Mouse (Mus musculus): Measurements from ENCODE around the gene Mecom. TPM values are rescaled to one million over a fixed set of nuclear protein-coding genes. Genes with fewer than 3 reads are reported as not detected.

Gene Mecom
- total RNA-seq, 1 experiment = 2.3 TPM

DNA sequence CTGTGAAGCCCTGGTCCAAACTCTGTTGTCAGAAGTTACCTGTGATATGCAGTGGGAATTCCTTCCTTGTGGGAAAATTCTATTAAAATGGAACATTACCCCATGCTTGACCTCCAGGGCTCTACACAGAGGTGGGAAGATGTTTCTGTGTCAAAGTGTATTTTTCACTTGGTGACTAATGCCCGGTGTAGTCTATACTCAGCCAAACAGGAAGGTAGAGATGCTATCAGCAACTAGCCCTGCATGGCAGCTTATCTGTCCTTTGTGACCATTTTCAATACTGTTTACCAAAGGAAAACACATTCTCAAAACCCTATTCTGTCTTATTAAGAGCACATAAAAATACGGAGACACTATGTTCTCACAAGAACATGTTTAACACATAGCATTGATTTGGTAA, 344.0 kb downstream of the Mecom start:
- Histone ChIP-seq H3K4me3 (ENCODE audit: insufficient read depth in 1 of 2, low read depth in 1 of 2, low read length in 2 of 2, poor library complexity in 1 of 2, severe bottlenecking in 1 of 2) (no peak overlapping the region), H3K9me3 (ENCODE audit: control insufficient read depth, insufficient read depth, low read depth, low read length) (no peaks in the 10 kb centered on the region), H3K4me1 (ENCODE audit: control insufficient read depth in 2 of 2, insufficient read depth in 2 of 2, low read length in 2 of 2, poor library complexity in 1 of 2) (no peaks in the 10 kb centered on the region), H3K9ac (ENCODE audit: insufficient read depth, low read depth, low read length, poor library complexity, severe bottlenecking) (no peak overlapping the region), H3K27ac (ENCODE audit: insufficient read depth, low read depth, low read length, poor library complexity, severe bottlenecking) (no peak overlapping the region), H3K36me3 (ENCODE audit: control insufficient read depth, insufficient read depth, low read length, poor library complexity, severe bottlenecking) (no peaks in the 10 kb centered on the region)
- no peak for DNase-seq (ENCODE audit: low read depth, low spot score)
- in situ Hi-C loops (cut with MboI; ENCODE audit: low sequenced_read_pairs in 2 of 2, unreplicated experiment in 2 of 2) = no loop called here
- TF ChIP-seq MAFK (IDR thresholded peaks at IDR 0.05; ENCODE audit: insufficient read depth, low read depth, low read length) (no peak), HCFC1 (IDR thresholded peaks at IDR 0.05; ENCODE audit: borderline replicate concordance, insufficient read depth, low read length) (no peak)

DNA sequence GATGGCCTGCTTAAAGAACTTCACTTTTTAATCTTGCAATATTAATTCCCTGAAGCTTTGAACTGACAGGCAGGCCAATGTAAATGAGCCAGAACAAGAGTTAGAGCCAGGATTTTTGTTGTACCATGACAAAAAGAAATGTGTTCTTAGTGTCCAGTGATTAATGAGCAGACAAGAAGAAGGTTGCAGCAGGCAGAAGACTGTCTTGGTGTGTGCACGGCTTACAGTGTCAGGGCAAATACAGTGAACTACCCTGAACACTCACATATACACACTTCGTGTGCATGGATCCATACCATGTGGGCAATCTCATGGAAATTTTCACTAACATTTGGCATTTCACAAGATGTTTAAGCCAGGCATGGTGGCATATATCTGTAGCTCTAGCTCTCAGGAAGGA, 349.0 kb downstream of the Mecom start:
- Histone ChIP-seq H3K9ac (ENCODE audit: insufficient read depth, low read depth, low read length, poor library complexity, severe bottlenecking) (no peak overlapping the region), H3K9me3 (ENCODE audit: control insufficient read depth, insufficient read depth, low read depth, low read length) (no peaks in the 10 kb centered on the region), H3K4me1 (ENCODE audit: control insufficient read depth in 2 of 2, insufficient read depth in 2 of 2, low read length in 2 of 2, poor library complexity in 1 of 2) (no peaks in the 10 kb centered on the region), H3K4me3 (ENCODE audit: insufficient read depth in 1 of 2, low read depth in 1 of 2, low read length in 2 of 2, poor library complexity in 1 of 2, severe bottlenecking in 1 of 2) (no peak overlapping the region), H3K36me3 (ENCODE audit: control insufficient read depth, insufficient read depth, low read length, poor library complexity, severe bottlenecking) (no peaks in the 10 kb centered on the region), H3K27ac (ENCODE audit: insufficient read depth, low read depth, low read length, poor library complexity, severe bottlenecking) (no peak overlapping the region)
- no peak for DNase-seq (ENCODE audit: low read depth, low spot score)
- in situ Hi-C loops (cut with MboI; ENCODE audit: low sequenced_read_pairs in 2 of 2, unreplicated experiment in 2 of 2) = no loop called here
- TF ChIP-seq HCFC1 (IDR thresholded peaks at IDR 0.05; ENCODE audit: borderline replicate concordance, insufficient read depth, low read length) (no peak), MAFK (IDR thresholded peaks at IDR 0.05; ENCODE audit: insufficient read depth, low read depth, low read length) (no peak), ZC3H11A (IDR thresholded peaks at IDR 0.05; ENCODE audit: borderline replicate concordance, low read depth, low read length) (no peak), CHD2 (IDR thresholded peaks at IDR 0.05; ENCODE audit: low read depth, low read length) (no peak), ZNF384 (IDR thresholded peaks at IDR 0.05; ENCODE audit: low read depth, low read length) (no peak)

DNA sequence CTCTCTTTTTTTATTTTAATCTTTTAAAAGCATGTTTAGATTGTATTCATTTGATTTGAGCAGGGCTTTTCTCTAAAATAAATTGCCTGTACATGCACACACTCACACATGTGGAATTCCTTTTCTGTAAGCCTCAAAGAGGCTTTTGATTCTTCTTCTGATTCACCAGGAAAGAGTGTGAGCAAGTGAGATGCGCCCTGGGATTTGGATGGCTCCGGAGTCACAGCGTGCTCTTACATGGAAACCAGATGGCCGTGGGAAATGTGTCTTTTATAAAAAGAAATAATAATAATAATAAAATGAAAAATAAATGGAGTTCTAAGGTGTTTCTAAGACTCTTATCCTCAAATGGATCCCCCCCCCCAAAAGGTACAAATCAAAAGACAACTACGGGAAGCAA, 349.6 kb downstream of the Mecom start:
- TF ChIP-seq CHD2 (IDR thresholded peaks at IDR 0.05; ENCODE audit: low read depth, low read length) = no peak
- TF ChIP-seq HCFC1 (IDR thresholded peaks at IDR 0.05; ENCODE audit: borderline replicate concordance, insufficient read depth, low read length) = no peak
- no peak for TF ChIP-seq ZNF384 (IDR thresholded peaks at IDR 0.05; ENCODE audit: low read depth, low read length)
- TF ChIP-seq ZC3H11A (IDR thresholded peaks at IDR 0.05; ENCODE audit: borderline replicate concordance, low read depth, low read length) = no peak
- no peak for TF ChIP-seq MAFK (IDR thresholded peaks at IDR 0.05; ENCODE audit: insufficient read depth, low read depth, low read length)

DNA sequence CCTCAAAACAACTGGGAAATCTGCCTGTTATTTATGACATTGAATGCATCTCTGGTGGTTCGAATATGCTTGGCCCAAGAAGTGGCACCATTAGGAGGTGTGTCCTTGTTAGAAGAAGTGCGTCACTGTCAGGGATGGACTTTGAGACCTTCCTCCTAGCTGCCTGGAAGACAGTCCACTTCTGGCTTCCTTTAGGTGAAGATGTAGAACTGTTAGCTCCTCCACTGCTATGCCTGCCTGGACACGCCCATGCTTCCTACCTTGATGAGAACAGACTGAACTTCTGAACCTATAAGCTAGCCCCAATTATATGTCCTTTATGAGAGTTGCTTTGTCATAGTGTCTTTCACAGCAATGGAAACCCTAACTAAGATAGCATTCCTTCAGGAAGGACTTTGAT, 352.6 kb downstream of the Mecom start:
- H3K9me3 ChIP-seq (ENCODE audit: control insufficient read depth, insufficient read depth, low read depth, low read length) = no peaks in the 10 kb centered on the region
- H3K27ac ChIP-seq (ENCODE audit: insufficient read depth, low read depth, low read length, poor library complexity, severe bottlenecking) = no peak overlapping the region
- no peak overlapping the region for H3K9ac ChIP-seq (ENCODE audit: insufficient read depth, low read depth, low read length, poor library complexity, severe bottlenecking)
- in situ Hi-C loops (cut with MboI; ENCODE audit: low sequenced_read_pairs in 2 of 2, unreplicated experiment in 2 of 2) = no loop called here
- H3K36me3 ChIP-seq (ENCODE audit: control insufficient read depth, insufficient read depth, low read length, poor library complexity, severe bottlenecking) = no peaks in the 10 kb centered on the region
- no peaks in the 10 kb centered on the region for H3K4me1 ChIP-seq (ENCODE audit: control insufficient read depth in 2 of 2, insufficient read depth in 2 of 2, low read length in 2 of 2, poor library complexity in 1 of 2)
- TF ChIP-seq CHD2 (IDR thresholded peaks at IDR 0.05; ENCODE audit: low read depth, low read length) (no peak), ZC3H11A (IDR thresholded peaks at IDR 0.05; ENCODE audit: borderline replicate concordance, low read depth, low read length) (no peak), ZNF384 (IDR thresholded peaks at IDR 0.05; ENCODE audit: low read depth, low read length) (no peak)
- DNase-seq (ENCODE audit: low read depth, low spot score) = no peak
- no peak overlapping the region for H3K4me3 ChIP-seq (ENCODE audit: insufficient read depth in 1 of 2, low read depth in 1 of 2, low read length in 2 of 2, poor library complexity in 1 of 2, severe bottlenecking in 1 of 2)

More for the DNA sequence above, 349.6 kb downstream of the Mecom start:
- no peaks in the 10 kb centered on the region for H3K4me1 ChIP-seq (ENCODE audit: control insufficient read depth in 2 of 2, insufficient read depth in 2 of 2, low read length in 2 of 2, poor library complexity in 1 of 2)
- no peak overlapping the region for H3K9ac ChIP-seq (ENCODE audit: insufficient read depth, low read depth, low read length, poor library complexity, severe bottlenecking)
- DNase-seq (ENCODE audit: low read depth, low spot score) = no peak
- H3K4me3 ChIP-seq (ENCODE audit: insufficient read depth in 1 of 2, low read depth in 1 of 2, low read length in 2 of 2, poor library complexity in 1 of 2, severe bottlenecking in 1 of 2) = no peak overlapping the region
- H3K9me3 ChIP-seq (ENCODE audit: control insufficient read depth, insufficient read depth, low read depth, low read length) = no peaks in the 10 kb centered on the region
- no peaks in the 10 kb centered on the region for H3K36me3 ChIP-seq (ENCODE audit: control insufficient read depth, insufficient read depth, low read length, poor library complexity, severe bottlenecking)
- H3K27ac ChIP-seq (ENCODE audit: insufficient read depth, low read depth, low read length, poor library complexity, severe bottlenecking) = no peak overlapping the region
- in situ Hi-C loops (cut with MboI; ENCODE audit: low sequenced_read_pairs in 2 of 2, unreplicated experiment in 2 of 2) = no loop called here

DNA sequence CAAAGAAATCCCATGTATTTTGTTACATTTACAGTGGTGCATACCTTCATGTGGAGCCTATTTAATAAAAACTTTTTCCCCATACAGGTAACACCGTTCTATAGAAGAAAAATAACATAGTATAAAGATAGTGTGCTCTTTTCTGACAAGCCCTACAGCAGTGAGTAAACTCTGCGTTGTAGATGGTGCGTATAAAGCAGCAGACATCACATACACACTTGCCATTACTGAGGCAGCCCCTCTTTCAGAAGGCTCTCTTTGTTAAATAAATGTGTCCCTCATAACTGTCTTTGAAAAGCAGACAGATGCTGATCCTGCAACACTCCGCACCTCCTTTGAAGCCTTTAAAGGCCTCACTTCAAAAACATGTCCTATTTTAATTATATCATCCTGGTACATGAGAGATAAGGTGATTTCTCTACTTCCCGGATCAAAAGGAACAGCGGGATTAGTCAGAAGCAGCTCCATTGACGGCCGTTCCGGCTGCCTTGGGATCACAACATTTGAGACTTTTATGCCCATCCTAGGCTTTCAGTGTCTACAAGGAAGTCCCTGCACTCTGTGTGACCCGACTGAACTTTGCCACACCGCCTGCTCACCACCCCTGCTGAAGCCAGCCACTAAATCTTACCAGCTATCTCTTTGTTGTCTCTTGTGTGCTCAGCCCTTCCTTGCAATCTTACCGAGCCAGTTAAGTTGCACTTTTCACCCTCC, 355.4 kb downstream of the Mecom start:
- TF ChIP-seq HCFC1 (IDR thresholded peaks at IDR 0.05; ENCODE audit: borderline replicate concordance, insufficient read depth, low read length) = no peak
- no peak for TF ChIP-seq MAFK (IDR thresholded peaks at IDR 0.05; ENCODE audit: insufficient read depth, low read depth, low read length)
- TF ChIP-seq CHD2 (IDR thresholded peaks at IDR 0.05; ENCODE audit: low read depth, low read length) = no peak
- no peak for TF ChIP-seq ZC3H11A (IDR thresholded peaks at IDR 0.05; ENCODE audit: borderline replicate concordance, low read depth, low read length)
- no peak for TF ChIP-seq ZNF384 (IDR thresholded peaks at IDR 0.05; ENCODE audit: low read depth, low read length)
- no peak overlapping the region for H3K9ac ChIP-seq (ENCODE audit: insufficient read depth, low read depth, low read length, poor library complexity, severe bottlenecking)
- in situ Hi-C loops (cut with MboI; ENCODE audit: low sequenced_read_pairs in 2 of 2, unreplicated experiment in 2 of 2) = no loop called here
- no peak overlapping the region for H3K4me3 ChIP-seq (ENCODE audit: insufficient read depth in 1 of 2, low read depth in 1 of 2, low read length in 2 of 2, poor library complexity in 1 of 2, severe bottlenecking in 1 of 2)
- H3K9me3 ChIP-seq (ENCODE audit: control insufficient read depth, insufficient read depth, low read depth, low read length) = no peaks in the 10 kb centered on the region
- no peaks in the 10 kb centered on the region for H3K4me1 ChIP-seq (ENCODE audit: control insufficient read depth in 2 of 2, insufficient read depth in 2 of 2, low read length in 2 of 2, poor library complexity in 1 of 2)
- H3K36me3 ChIP-seq (ENCODE audit: control insufficient read depth, insufficient read depth, low read length, poor library complexity, severe bottlenecking) = no peaks in the 10 kb centered on the region
- no peak for DNase-seq (ENCODE audit: low read depth, low spot score)
- H3K27ac ChIP-seq (ENCODE audit: insufficient read depth, low read depth, low read length, poor library complexity, severe bottlenecking) = no peak overlapping the region
